Mouse (Mus musculus) bone marrow, adult 2 months (tissue): Measurements from ENCODE around the gene Inhbc. TPM values are rescaled to one million over a fixed set of nuclear protein-coding genes. Genes with fewer than 3 reads are reported as not detected.

Source experiments
- H3K27ac ChIP-seq: fragments of 200-500 bp; 2 replicates; pipeline ENCODE4 v1.5.1; 2012; ENCODE audit warnings: low read depth, mild to moderate bottlenecking, control low read depth, inconsistent platforms, low read length; ENCODE audit not compliant: control insufficient read depth, poor library complexity, insufficient read depth
- H3K4me1 ChIP-seq: fragments of 200-500 bp; 2 replicates; pipeline ENCODE4 v1.6.1; 2011; ENCODE audit warnings: low read length; ENCODE audit not compliant: control insufficient read depth, insufficient read depth
- H3K4me3 ChIP-seq: fragments of 200-500 bp; replicated peaks from 2 replicates; pipeline ENCODE3; 2011; ENCODE audit warnings: mild to moderate bottlenecking, low read depth, low read length, control low read depth; ENCODE audit not compliant: control insufficient read depth
- CTCF ChIP-seq: fragments of 200-500 bp; IDR thresholded peaks from 2 replicates; pipeline ENCODE4 v1.5.1; 2011; ENCODE audit warnings: low read length, control low read depth; ENCODE audit not compliant: control insufficient read depth, insufficient read depth
- POLR2A ChIP-seq: fragments of 200-500 bp; IDR thresholded peaks from 2 replicates; pipeline ENCODE4 v1.6.1; 2011; ENCODE audit warnings: low read depth, mild to moderate bottlenecking, control low read depth, low read length, borderline replicate concordance; ENCODE audit not compliant: control insufficient read depth
- WGBS: fragments of 180-500 bp; shearing (Covaris S2); methylation state at CpG from one replicate; pipeline ENCODE4 v1.1.7; 2018; 5-methylcytosine and 5-hydroxymethylcytosine counted together
- polyA plus RNA-seq: library from polyadenylated mRNA; stranded (reverse); fragments of >200 nt; gene quantifications from 2 replicates; pipeline ENCODE4 v1.2.4, GENCODE M21; 2011; ENCODE audit warnings: low replicate concordance; ENCODE audit not compliant: missing spikeins, insufficient read depth, insufficient read length

The Inhbc gene
- polyA plus RNA-seq, 1 experiment, result not detected

DNA sequence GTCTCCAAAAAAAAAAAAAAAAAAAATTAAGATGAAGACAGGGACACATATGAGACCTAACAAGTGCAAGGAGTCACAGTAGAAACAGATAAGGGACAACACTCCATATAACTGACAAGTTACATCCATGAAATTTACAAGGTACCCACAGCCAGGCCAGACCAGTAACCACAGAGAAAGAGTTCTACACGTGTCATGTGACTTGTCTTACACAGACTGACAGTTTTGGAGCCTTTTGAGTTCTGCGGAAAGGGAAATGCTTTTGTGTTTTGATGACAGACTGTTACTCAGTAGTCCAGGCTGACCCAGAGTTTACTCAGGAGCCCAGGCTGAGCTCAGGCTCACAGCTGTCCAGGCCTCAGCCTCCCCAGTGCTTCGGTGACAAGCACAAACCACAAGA lies 27.2 kb downstream of the Inhbc start:
- Histone ChIP-seq H3K4me1 (no peaks in the 10 kb centered on the region), H3K4me3 (no peak overlapping the region), H3K27ac (no peak overlapping the region)
- 28% methylated on average over 3 of the region's 3 CpGs for WGBS
- TF ChIP-seq POLR2A, result no peak
- TF ChIP-seq CTCF, result no peak

DNA sequence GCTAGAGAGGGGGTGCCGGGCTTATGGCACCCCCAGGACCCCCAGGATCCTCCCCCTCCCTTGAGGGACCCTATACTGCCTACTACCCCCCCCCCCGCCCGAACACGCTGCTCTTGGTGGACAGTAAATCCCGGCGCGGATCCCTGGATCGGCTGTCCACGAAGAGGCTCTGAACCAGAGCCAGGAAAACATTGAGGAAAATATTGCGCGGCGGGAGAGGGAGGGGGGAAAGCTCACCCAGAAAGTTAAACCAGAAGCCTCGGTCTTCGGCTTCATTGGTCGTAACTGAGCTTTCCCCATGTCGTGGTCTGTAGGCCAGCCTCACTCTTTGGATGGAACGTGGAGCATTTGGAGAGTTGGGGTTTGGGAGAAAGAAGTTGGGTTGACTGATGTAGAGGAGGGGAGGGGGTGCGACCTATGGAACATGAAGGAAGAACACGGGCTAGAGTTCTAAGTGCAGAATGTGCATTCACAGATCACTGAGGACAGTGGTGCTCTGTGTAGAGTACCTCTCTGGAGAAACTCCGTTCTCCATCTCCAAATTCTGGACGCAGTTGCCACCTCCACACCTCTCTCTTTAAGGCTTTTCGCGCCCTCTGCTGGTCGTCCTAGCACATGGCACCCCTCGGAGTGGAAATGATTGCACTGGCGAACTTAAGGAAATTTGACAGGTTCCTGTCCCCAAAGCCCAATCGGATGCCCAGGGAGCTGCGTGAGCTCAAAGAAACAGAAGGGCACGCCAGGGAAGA lies 28.2 kb downstream of the Inhbc start, which contains the start of gene Gli1:
TSS of gene Gli1 (minus strand) at position 84 of the 749 bp plus-strand sequence.
- H3K4me3 ChIP-seq, result no peak within 1 kb of the TSS
- WGBS, result under 1% methylated on average over 29 of the region's 29 CpGs
- H3K4me1 ChIP-seq, result no peaks in the 10 kb centered on the region
- TF ChIP-seq POLR2A (no peak), CTCF (peak; percentile 94)
- H3K27ac ChIP-seq, result no peak within 1 kb of the TSS

DNA sequence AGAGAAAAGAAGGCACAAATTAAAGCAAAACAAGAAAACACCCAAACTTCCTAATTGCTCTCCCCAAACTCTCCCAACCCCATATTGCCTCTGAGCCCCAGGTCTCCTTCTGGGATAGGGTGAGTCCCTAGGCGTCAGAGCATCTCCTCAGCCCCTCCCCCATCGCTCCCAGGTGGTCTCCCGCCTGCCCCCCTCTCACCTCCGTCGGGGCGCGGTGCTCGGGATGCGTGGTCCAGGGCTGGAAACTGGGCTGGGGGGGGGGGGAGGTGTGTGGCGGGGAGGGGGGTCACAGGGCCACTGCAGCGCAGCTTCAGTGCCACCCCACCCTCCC lies 28.9 kb downstream of the Inhbc start:
- Histone ChIP-seq H3K4me3 (no peak overlapping the region), H3K27ac (no peak overlapping the region), H3K4me1 (no peaks in the 10 kb centered on the region)
- TF ChIP-seq CTCF, result no peak
- no peak for TF ChIP-seq POLR2A
- 1% methylated on average over 11 of the region's 11 CpGs for WGBS

DNA sequence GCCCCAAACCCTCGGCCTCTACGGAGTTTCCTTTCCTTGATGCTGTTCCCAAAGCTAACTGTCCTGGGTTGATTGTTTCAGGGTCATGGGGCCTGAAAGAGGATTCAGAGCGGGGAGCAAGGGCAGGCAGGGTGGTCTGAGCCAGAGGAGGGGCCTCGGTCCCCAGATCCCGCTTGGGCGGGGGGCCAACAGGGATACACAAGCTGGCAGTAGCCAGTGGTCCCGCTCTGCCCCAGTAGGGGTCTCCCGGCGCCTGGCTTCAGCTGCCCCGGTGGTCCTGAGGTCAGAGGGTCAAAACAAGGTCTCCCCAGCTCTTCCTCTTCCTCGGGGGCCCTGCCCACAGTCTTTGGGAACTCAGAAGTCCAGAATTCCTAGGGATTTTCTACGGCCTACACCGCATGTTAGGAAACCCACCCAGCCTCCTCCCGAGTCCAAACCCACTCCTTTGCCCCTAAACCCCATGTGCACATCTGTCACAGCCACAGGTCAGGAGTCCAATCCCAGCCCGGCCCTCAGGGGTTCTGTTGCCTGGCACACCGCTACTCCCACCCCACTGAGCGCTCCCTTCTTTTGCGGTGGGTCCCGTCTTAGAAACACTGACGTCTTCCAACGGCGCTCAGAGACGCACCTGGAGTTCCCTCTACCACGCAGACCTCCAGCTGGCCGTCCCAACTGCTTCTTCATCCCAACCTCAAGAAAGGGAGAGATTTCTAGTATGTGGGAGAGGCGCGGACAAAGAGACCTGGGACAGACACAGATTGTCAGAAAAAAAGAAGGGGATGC lies 29.5 kb downstream of the Inhbc start:
- WGBS, result 4% methylated on average over 27 of the region's 27 CpGs
- Histone ChIP-seq H3K4me1 (no peaks in the 10 kb centered on the region), H3K27ac (no peak overlapping the region), H3K4me3 (no peak overlapping the region)
- TF ChIP-seq CTCF (no peak), POLR2A (no peak)

DNA sequence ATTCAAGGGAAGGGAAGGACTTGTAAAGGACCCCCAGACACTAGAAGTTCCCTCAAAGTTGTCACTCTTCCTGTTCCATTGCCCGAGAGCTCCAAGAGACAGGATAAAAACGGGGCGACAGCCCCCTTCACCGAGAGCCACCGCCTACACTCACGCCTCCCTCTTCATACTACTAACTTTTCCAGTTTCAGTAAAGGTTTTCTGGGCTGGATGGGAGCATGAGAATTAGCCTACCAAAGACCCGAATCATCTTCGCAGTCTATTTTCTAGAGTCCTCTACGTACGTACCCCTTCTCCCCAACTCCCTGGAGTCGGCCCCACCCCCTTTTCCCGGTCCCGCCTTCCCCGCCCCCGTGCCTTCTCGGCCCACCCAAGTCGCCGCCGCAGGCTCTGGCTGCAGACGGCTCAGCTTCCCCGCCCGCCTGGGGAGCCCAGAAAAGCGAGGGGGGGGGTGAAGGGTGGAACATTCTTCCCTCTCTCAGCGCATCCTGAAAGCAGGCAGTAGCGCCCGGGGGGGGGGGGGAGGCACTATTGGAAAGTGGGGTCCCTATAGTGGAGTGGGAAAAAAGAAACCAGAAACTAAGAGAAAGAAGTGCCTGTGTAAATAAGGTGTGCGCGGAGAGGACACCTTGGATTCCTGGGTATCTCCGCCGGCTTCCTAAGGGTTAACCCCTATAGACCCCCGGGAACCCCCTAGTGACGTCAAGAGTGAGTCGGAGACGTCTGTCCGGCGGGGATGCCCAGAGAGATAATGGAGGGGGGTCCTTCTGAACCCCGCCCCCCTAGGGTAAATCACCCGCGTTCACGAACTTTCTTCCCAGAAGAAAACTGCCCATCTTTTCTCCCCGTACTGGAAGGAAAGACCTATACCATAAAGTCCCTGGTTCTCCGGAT lies 30.3 kb downstream of the Inhbc start:
- 1% methylated on average over 42 of the region's 42 CpGs for WGBS
- TF ChIP-seq CTCF (no peak), POLR2A (no peak)
- Histone ChIP-seq H3K27ac (no peak overlapping the region), H3K4me1 (no peaks in the 10 kb centered on the region), H3K4me3 (no peak overlapping the region)

DNA sequence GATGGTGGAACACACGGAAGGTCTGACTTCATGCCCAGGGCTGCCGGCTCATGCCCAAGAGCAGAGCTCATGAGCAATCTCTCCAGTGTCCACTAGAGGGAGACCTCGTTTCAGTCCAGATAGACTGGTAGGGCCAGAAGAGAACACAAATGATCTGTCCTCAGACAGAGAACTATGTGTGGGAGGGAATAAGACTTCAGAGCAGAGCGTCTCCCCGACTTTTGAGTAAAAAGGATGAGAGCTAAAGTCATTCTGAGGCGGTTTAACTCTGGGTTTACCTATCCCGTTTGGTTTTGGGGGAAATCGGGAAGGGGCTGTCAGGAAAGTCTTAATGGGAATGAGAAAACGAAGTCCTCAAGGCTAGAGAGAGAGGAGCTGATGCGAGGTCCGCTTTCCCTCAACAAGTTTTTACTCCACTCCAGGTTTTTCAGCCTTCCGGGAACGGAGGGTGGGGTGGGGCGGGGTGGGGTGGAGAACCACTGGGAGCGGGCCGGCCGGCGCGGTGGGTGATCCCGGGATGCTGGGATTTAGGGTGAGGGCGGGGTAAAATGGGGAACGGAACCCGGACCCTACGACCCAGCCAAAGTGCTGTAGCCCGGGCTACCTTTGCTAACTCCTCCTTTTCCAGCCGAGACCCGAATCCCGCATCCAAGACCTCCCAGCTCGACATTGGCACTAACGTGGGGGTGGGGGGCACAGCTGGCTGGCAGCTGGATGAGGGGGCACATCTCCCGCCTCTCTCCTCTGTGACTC lies 31.1 kb downstream of the Inhbc start:
- WGBS, result 2% methylated on average over 31 of the region's 31 CpGs
- no peaks in the 10 kb centered on the region for H3K4me1 ChIP-seq
- H3K27ac ChIP-seq, result no peak overlapping the region
- H3K4me3 ChIP-seq, result no peak overlapping the region
- TF ChIP-seq POLR2A, result no peak
- peak; percentile 85 for TF ChIP-seq CTCF

DNA sequence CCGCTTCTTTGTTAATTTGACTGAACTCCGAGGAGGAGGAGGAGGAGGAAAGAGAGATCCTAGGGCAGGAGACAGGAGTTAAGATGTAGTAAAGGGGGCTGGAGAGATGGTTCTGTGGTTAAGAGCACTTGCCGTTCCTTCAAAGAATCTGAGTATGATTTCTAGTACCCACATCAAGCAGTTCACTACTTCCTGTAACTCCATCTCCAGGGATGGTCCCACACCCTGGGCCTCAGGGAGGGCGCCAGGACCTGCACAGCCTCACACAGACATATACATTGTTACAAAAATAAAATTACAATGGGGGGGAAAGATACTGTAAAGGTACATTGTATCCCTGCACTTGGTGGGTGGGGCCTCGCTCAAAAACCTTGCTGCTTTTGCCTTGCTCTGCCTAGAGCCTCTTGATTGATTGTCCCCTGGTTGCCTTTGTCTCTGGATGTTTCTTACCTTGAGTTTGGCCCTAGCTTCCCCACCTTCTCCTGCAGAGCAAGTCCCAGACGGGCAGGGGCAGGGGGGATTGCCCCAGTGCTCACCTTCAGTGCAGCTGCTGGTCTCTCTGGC lies 32.6 kb downstream of the Inhbc start:
- H3K27ac ChIP-seq, result no peak overlapping the region
- 54% methylated on average over 6 of the region's 6 CpGs for WGBS
- no peak overlapping the region for H3K4me3 ChIP-seq
- TF ChIP-seq POLR2A (no peak), CTCF (no peak)
- H3K4me1 ChIP-seq, result no peaks in the 10 kb centered on the region
